Mouse (Mus musculus) ES-Bruce4 (cell line): ENCODE measurements around the gene Abcc4. TPM values are rescaled to one million over a fixed set of nuclear protein-coding genes. Genes with fewer than 3 reads are reported as not detected.

Experiments
- H3K27ac ChIP-seq: 2 replicates; pipeline ENCODE4 v1.5.1; 2012; ENCODE audit warnings: low read length, inconsistent platforms; ENCODE audit not compliant: insufficient read depth
- H3K27me3 ChIP-seq: 2 replicates; pipeline ENCODE4 v1.6.1; 2012; ENCODE audit warnings: mild to moderate bottlenecking, low read length, inconsistent platforms; ENCODE audit not compliant: control insufficient read depth, poor library complexity, insufficient read depth, severe bottlenecking
- H3K36me3 ChIP-seq: 2 replicates; pipeline ENCODE4 v1.6.1; 2012; ENCODE audit warnings: inconsistent platforms, mild to moderate bottlenecking, low read length, moderate library complexity; ENCODE audit not compliant: control insufficient read depth, poor library complexity, insufficient read depth, severe bottlenecking
- H3K4me1 ChIP-seq: one replicate; pipeline ENCODE4 v1.8.1; 2011; ENCODE audit warnings: low read length; ENCODE audit not compliant: control insufficient read depth, insufficient read depth
- H3K4me3 ChIP-seq: 2 replicates; pipeline ENCODE4 v1.5.1; 2011; ENCODE audit warnings: low read depth, mild to moderate bottlenecking, low read length
- H3K9ac ChIP-seq: 2 replicates; pipeline ENCODE4 v1.6.1; 2012; ENCODE audit warnings: low read depth, mild to moderate bottlenecking, inconsistent platforms; ENCODE audit not compliant: poor library complexity, severe bottlenecking
- H3K9me3 ChIP-seq: replicated peaks from 2 replicates; pipeline ENCODE4 v1.6.1; 2012; ENCODE audit warnings: mild to moderate bottlenecking, low read length, inconsistent platforms; ENCODE audit not compliant: control insufficient read depth, poor library complexity, insufficient read depth, severe bottlenecking
- CTCF ChIP-seq: IDR thresholded peaks from one replicate; pipeline ENCODE4 v1.8.1; 2011; ENCODE audit warnings: low read depth, low read length
- EP300 ChIP-seq: IDR thresholded peaks from 2 replicates; pipeline ENCODE4 v1.6.1; 2011; ENCODE audit warnings: low read depth, low read length; ENCODE audit not compliant: insufficient read depth
- POLR2A ChIP-seq: IDR thresholded peaks from one replicate; pipeline ENCODE4 v1.8.1; 2011; ENCODE audit warnings: low read length; ENCODE audit not compliant: insufficient read depth
- polyA plus RNA-seq: library from polyadenylated mRNA; stranded (reverse); fragments of >200 nt; gene quantifications from 2 replicates; pipeline ENCODE4 v1.2.4, GENCODE M21; 2011; ENCODE audit warnings: low read depth; ENCODE audit not compliant: missing spikeins, insufficient read depth, insufficient read length

Abcc4 gene
- polyA plus RNA-seq, 1 experiment = 32.2 TPM

DNA sequence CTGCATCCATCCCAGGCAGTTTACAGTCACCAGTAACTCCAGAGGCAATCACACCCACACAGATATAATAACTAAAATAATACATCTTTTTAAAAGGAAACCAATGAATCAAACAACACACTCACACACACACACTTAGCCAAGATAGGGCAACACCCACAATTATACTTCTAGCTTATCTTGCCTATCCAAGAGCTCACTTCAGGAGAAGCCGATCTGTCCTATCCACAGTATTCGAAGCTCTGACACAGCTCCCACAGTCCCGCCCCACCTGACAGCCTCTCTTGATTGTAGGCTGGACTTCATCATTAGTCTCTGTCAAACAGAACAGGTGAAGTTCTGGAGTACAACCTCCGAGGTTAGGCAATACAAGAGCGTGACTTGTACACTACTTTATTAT, 19.4 kb upstream of the Abcc4 start:
- no peaks in the 10 kb centered on the region for H3K27me3 ChIP-seq
- no peaks in the 10 kb centered on the region for H3K36me3 ChIP-seq
- TF ChIP-seq EP300 = no peak
- TF ChIP-seq POLR2A = no peak
- no peak for TF ChIP-seq CTCF
- H3K9ac ChIP-seq = no peak overlapping the region
- no peaks in the 10 kb centered on the region for H3K4me1 ChIP-seq
- no peak overlapping the region for H3K4me3 ChIP-seq
- H3K9me3 ChIP-seq = no peaks in the 10 kb centered on the region
- no peak overlapping the region for H3K27ac ChIP-seq

DNA sequence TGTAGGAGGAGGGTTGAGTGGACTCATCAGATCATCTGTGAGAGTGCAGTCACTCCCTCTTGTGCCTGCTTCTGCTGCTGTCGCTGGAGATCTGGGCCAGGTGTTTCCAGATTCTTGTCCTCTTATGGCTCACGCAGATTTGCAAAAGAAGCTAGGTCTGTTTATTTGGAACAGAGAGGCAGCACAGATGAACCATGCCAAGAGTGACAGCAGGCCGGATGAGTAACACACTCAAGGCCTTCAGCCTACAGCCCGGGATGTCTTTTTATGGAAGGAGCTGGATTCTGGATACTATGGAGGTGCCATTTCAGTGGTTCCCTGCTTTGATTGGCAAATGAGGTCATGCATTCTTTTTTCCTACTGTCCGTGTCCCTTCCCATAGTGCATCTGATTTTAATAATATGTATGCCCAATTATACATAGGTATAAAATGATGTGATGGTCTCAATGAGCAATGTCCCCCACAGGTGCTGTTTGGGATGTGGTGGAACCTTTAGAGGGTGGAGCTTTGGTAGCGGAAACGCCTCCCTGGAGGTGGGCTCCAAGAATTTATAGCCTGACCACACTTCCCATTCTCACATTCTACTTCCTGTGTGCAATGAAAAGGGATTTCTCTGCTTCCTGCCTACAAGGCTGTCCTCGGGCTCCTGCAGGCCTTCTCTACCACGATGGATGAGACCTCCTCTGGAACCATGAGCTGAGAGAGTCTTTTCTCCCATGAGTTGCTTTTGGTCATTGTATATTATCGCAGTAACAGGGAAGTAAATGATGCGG, 18.1 kb upstream of the Abcc4 start:
- H3K9me3 ChIP-seq = no peaks in the 10 kb centered on the region
- no peak for TF ChIP-seq POLR2A
- no peak overlapping the region for H3K4me3 ChIP-seq
- H3K27me3 ChIP-seq = no peaks in the 10 kb centered on the region
- no peak overlapping the region for H3K9ac ChIP-seq
- no peak overlapping the region for H3K27ac ChIP-seq
- no peaks in the 10 kb centered on the region for H3K36me3 ChIP-seq
- H3K4me1 ChIP-seq = no peaks in the 10 kb centered on the region

DNA sequence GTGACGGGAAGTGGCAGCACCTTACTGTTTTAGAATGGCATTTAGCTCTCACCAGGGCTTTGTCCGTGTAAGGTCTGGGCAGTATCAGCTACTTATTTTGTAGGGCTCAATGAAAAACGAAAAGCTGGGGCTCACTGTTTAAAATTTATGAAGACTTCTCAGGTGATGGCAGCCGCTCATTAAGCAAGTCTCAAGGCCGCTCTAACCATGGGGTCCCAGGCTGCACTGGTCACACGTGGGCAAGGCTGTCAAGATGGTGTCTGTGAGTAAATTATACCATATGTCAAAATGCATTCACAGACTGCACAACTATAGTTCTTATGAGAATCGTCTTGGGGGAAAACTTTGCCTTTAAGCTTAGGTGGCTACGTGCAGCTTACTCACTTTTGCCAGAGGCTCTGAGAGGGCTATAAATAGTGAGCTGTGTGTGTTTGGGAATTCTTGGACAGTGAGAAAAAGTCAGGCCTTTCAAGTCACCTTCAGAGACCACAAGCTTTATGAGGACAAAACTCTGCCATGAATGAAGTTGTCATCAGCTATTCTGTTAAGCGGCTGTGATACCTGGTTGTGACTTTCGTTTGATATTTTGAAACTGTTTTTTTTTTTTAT, 13.7 kb upstream of the Abcc4 start:
- Histone ChIP-seq H3K27ac (no peak overlapping the region), H3K27me3 (no peaks in the 10 kb centered on the region), H3K4me3 (no peak overlapping the region), H3K9me3 (no peaks in the 10 kb centered on the region), H3K9ac (no peak overlapping the region), H3K36me3 (no peaks in the 10 kb centered on the region), H3K4me1 (peaks cover 5% of the 10 kb centered on the region)
- no peak for TF ChIP-seq POLR2A

GRCm38 (mm10) chr14:118718576-118718975, 12.6 kb upstream of the Abcc4 start:
- H3K9me3 ChIP-seq = no peaks in the 10 kb centered on the region
- H3K4me3 ChIP-seq = no peak overlapping the region
- no peak for TF ChIP-seq CTCF
- no peak for TF ChIP-seq EP300
- no peak for TF ChIP-seq POLR2A
- no peak overlapping the region for H3K9ac ChIP-seq
- no peak overlapping the region for H3K27ac ChIP-seq
- H3K27me3 ChIP-seq = no peaks in the 10 kb centered on the region
- no peaks in the 10 kb centered on the region for H3K36me3 ChIP-seq
- H3K4me1 ChIP-seq = peaks cover 6% of the 10 kb centered on the region

GRCm38 (mm10) chr14:118716372-118717312, 10.6 kb upstream of the Abcc4 start:
- H3K27ac ChIP-seq = no peak overlapping the region
- H3K36me3 ChIP-seq = no peaks in the 10 kb centered on the region
- H3K9ac ChIP-seq = no peak overlapping the region
- TF ChIP-seq POLR2A (no peak), CTCF (no peak), EP300 (no peak)
- H3K9me3 ChIP-seq = no peaks in the 10 kb centered on the region
- H3K27me3 ChIP-seq = no peaks in the 10 kb centered on the region
- peaks cover 6% of the 10 kb centered on the region for H3K4me1 ChIP-seq
- no peak overlapping the region for H3K4me3 ChIP-seq
